Mouse (Mus musculus) cerebellum, postnatal 14 days (tissue): ENCODE results near the gene Amdhd2.
"Not testable (repeated sequence)": the region's sequence is repeated elsewhere in the genome, so short reads cannot be mapped to it uniquely, and the experiment has no call there.

Source experiments
- DNase-seq, 2 experiments: peaks; one replicate each; pipeline ENCODE4 v3.0.0; 2021; ENCODE audit warnings: mixed read lengths in 2 of 2

The Amdhd2 gene

GRCm38 (mm10) chr17:24155742-24156141, 7.8 kb downstream of the Amdhd2 start:
- no peak for DNase-seq

GRCm38 (mm10) chr17:24154463-24154862, 9.1 kb downstream of the Amdhd2 start:
- no peak for DNase-seq

- peak; percentile 88 to 91 for DNase-seq
These were observed 11.5 kb downstream of the Amdhd2 start for GRCm38 (mm10) chr17:24151890-24152563.

GRCm38 (mm10) chr17:24151382-24151781, 12.2 kb downstream of the Amdhd2 start:
- DNase-seq = no peak

GRCm38 (mm10) chr17:24150824-24151223, 12.7 kb downstream of the Amdhd2 start, which contains the start of gene Pdpk1:
Pdpk1 (minus strand) TSS chr17:24150924.
- no peak for DNase-seq

GRCm38 (mm10) chr17:24149421-24149820, 14.1 kb downstream of the Amdhd2 start:
- DNase-seq = no peak

GRCm38 (mm10) chr17:24142897-24143296, 20.7 kb downstream of the Amdhd2 start:
- DNase-seq = no peak

DNA sequence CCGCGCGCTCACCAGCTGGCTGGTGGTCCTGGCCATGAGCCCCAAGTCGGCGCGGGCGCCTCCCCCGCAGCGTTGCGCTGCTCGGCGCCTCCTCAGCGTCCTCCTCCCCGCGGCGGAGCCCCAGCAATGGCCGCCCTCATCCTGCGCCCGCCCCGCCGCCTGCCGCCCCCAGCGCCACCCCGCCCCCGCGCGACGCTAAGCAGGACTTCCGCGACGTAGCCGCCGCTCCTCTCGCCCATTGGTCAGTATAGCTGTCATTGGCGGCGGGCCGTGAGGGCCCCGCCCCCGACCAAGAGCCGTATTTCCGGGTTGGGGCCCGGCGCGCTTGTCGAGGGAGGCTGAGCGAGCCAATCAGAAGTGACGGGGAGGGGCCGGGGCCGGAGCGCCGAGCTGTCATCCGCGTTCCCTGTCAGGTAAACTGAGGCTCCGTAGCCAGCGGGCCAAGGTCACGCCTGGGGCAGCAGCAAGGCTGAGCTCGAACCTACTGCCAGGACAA, 22.1 kb downstream of the Amdhd2 start:
- peak; percentile 98 for DNase-seq

GRCm38 (mm10) chr17:24140845-24141424, 22.6 kb downstream of the Amdhd2 start:
- no peak for DNase-seq

DNA sequence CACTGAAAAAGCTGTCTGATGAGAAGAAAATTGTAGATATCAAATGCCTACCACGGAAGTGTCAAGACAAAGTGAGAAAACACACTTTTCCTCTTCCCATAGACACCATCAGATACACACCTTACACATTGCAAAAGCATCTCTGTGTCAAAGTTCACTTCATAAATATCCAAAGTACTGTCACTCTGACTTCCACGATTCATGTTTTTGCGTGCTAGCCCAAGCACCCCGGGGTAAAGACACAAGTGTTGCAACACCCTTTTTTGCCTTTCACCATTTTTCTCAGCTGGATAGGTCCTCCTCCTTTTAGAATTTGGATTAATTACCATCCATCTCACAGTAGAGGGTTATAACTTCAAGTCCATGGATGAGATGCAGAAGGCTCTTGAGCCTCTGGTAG, 23.6 kb downstream of the Amdhd2 start:
- DNase-seq = no peak

GRCm38 (mm10) chr17:24139256-24139655, 24.3 kb downstream of the Amdhd2 start:
- no peak for DNase-seq

- no peak for DNase-seq
These were observed 26.2 kb downstream of the Amdhd2 start for GRCm38 (mm10) chr17:24137226-24137880.

DNA sequence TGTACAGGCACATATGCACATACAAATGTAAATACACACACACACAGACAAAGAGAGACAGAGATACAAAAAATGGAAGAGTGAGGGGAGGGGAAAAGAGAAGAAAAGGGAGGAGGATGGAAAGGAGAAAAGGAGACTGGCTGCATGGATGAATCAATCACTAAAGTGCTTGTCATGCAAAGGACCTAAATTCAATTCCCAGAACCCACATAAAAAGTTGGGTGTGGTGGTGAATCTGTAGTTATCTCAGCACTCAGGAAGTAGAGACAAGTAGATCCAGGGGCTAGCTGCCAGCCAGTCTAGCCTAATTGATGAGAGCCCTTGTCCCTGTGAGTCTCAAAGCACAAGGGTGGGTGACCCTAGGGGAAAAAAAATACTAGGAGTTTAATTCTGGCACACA, 29.5 kb downstream of the Amdhd2 start:
- no peak for DNase-seq

- not testable (repeated sequence) for DNase-seq
These were observed 30.6 kb downstream of the Amdhd2 start for GRCm38 (mm10) chr17:24132919-24133318.

- DNase-seq = no peak
These were observed 32.0 kb downstream of the Amdhd2 start for GRCm38 (mm10) chr17:24131570-24131969.

- DNase-seq = not testable (repeated sequence)
These were observed 34.3 kb downstream of the Amdhd2 start for GRCm38 (mm10) chr17:24129246-24129645.

- DNase-seq = no peak
These were observed 36.0 kb downstream of the Amdhd2 start for GRCm38 (mm10) chr17:24127592-24127991.

DNA sequence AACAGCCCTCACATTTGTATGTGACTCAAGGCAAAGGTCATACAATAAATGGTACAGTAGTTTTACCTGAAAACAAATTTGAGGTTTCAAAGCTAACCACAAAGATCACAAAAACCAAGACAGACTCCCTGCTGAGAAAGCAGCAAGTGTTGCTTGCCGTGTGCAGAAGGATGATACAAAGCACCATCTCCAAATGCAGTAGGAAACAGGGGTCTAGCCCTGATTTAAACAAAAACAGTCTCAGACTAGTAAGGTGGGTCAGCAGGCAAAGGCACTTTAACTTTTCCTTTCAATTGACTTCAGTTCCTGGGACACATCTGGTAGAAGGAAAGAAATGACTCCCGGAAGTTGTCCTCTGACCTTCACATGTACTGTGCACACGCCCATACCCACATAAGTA, 36.8 kb downstream of the Amdhd2 start:
- no peak for DNase-seq

- DNase-seq = no peak
These were observed 44.1 kb downstream of the Amdhd2 start for GRCm38 (mm10) chr17:24119446-24119845.

GRCm38 (mm10) chr17:24113031-24113430, 50.5 kb downstream of the Amdhd2 start:
- DNase-seq = peak; percentile 17 to 57

DNA sequence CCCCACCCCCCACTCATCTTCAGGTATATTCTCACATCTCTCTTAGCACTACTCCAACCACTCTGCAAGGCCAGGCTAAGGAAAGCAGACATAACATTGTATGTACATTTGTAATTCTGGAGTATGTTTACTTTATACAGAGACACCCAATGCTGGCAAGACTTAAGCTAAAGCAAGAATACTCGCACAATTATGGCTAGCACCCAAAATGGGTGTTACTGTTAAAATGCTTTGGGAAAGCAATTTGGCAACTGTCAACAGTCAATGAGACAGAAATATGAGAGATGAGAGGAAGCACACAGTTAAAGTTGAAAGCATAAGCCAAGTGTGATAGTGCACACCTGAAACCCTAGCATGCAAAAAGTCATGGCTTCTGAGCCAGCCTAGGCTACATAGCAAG, 52.3 kb downstream of the Amdhd2 start:
- no peak for DNase-seq

GRCm38 (mm10) chr17:24108896-24109295, 54.7 kb downstream of the Amdhd2 start:
- peak; percentile 52 to 64 for DNase-seq
